Mouse (Mus musculus): ENCODE results near the gene Fn3krp.

DNA sequence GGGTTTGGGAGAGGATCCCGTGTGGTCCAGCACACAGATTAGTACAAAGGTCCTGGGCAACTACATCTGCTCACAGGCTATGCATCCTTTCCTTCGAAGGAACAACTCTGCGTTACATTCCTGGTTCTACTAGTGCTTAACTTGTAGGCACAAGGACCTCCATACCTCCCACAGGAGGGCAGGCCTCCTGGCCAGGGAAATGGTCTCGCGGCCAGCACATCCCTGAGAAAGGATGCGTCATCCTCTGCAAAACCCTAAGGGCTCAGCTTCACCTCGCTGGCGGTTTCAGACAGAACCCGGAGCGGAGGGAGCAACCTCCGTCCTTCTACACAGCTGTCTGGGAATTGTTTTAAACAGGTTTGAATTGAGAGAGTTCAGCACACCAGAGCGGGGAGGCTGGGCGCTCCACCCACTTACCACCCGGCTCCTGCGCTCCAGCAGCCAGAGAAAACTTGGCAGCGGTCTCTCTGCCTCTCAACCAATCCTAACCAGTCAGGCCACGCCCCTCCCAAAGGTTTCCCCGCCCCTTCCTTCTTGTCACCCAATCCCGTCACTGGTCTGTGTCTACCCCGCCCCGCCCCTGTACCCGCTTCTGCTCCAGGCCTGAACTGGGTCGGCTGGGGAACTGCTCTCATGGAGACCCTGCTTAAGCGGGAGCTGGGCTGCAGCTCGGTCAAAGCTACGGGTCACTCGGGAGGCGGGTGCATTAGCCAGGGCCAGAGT is at the start of gene Fn3krp:
- TF ChIP-seq POLR2A (IDR thresholded peaks at IDR 0.05; ENCODE audit: low read depth, low read length): peak; percentile 64
- TF ChIP-seq CTCF (IDR thresholded peaks at IDR 0.05; ENCODE audit: borderline replicate concordance, insufficient read depth, low read length): peak; percentile 38; the same call in 1 of the 2 replicates
